Mouse (Mus musculus) hindbrain, postnatal 0 days (tissue): ENCODE measurements around the gene Cfap161. TPM values are rescaled to one million over a fixed set of nuclear protein-coding genes. Genes with fewer than 3 reads are reported as not detected.

Experiments
- ATAC-seq: fragments of 200-750 bp; cut with Nextera tagmentation; 2 replicates; pipeline ENCODE4 v1.8.0; 2017; ENCODE audit warnings: mild to moderate bottlenecking, moderate TSS enrichment, moderate library complexity
- DNase-seq: peaks from one replicate; pipeline ENCODE4 v3.0.0-alpha.2; 2015; ENCODE audit warnings: low spot score
- H3K27ac ChIP-seq: fragments of 300-500 bp; sonication (generic); 2 replicates; pipeline ENCODE4 v1.5.1; 2014; ENCODE audit warnings: mild to moderate bottlenecking
- H3K27me3 ChIP-seq: fragments of 300-500 bp; sonication (generic); 2 replicates; pipeline ENCODE4 v1.6.1; 2014; ENCODE audit warnings: low read length, mixed read lengths; ENCODE audit not compliant: insufficient read depth
- H3K36me3 ChIP-seq: fragments of 300-500 bp; sonication (generic); 2 replicates; pipeline ENCODE4 v1.6.1; 2014; ENCODE audit warnings: low read length, mixed read lengths; ENCODE audit not compliant: insufficient read depth
- H3K4me1 ChIP-seq: fragments of 300-500 bp; sonication (generic); 2 replicates; pipeline ENCODE4 v1.6.1; 2014; ENCODE audit warnings: antibody characterized with exemption, low read length, mixed read lengths; ENCODE audit not compliant: insufficient read depth
- H3K4me2 ChIP-seq: fragments of 300-500 bp; sonication (generic); 2 replicates; pipeline ENCODE4 v1.6.1; 2014; ENCODE audit warnings: low read depth, mild to moderate bottlenecking, low read length, moderate library complexity, mixed read lengths
- H3K4me3 ChIP-seq: fragments of 300-500 bp; sonication (generic); 2 replicates; pipeline ENCODE4 v1.5.1; 2014; ENCODE audit warnings: low read length
- H3K9ac ChIP-seq: fragments of 300-500 bp; sonication (generic); replicated peaks from 2 replicates; pipeline ENCODE4 v1.6.1; 2014; ENCODE audit warnings: mild to moderate bottlenecking, low read length, moderate library complexity, mixed read lengths
- H3K9me3 ChIP-seq: fragments of 300-500 bp; sonication (generic); 2 replicates; pipeline ENCODE4 v1.6.1; 2016; ENCODE audit warnings: low read length, mixed read lengths
- CTCF ChIP-seq: IDR thresholded peaks from 2 replicates; pipeline ENCODE4 v1.5.1; 2016; ENCODE audit warnings: antibody characterized with exemption, control low read depth, low read depth
- WGBS: fragments of 180-500 bp; shearing (Covaris S2); extraction: QIAGEN DNeasy Blood & Tissue Kit; methylation state at CpG from one replicate; pipeline ENCODE4 v1.1.7; 2014; 5-methylcytosine and 5-hydroxymethylcytosine counted together
- polyA plus RNA-seq: library from polyadenylated mRNA; unstranded; fragments of >200 nt; fragmentation: Nextera tagmentation; extraction: Ambion mirVana; gene quantifications from 2 replicates; pipeline ENCODE4 v1.2.1, GENCODE M21; 2015
- total RNA-seq: library from RNA; depleted of rRNA; stranded (reverse); fragments of >200 nt; gene quantifications from 2 replicates; pipeline ENCODE4 v1.2.3, GENCODE M21; 2014

Cfap161 gene
- total and polyA plus RNA-seq, 2 experiments from 2014 or later: 2.1 to 2.5 TPM

- Histone ChIP-seq H3K4me3 (no peak overlapping the region), H3K27me3 (no peaks in the 10 kb centered on the region), H3K36me3 (no peaks in the 10 kb centered on the region), H3K9ac (no peak overlapping the region), H3K4me1 (peaks cover 4% of the 10 kb centered on the region), H3K27ac (no peak overlapping the region), H3K9me3 (no peaks in the 10 kb centered on the region), H3K4me2 (no peak overlapping the region)
- TF ChIP-seq CTCF: no peak
- DNase-seq: no peak
- 73% methylated on average over 6 of the region's 6 CpGs for WGBS
- ATAC-seq: no peak
These were observed 58.2 kb downstream of the Cfap161 start for GRCm38 (mm10) chr7:83736341-83737115.

- 83% methylated on average over 7 of the region's 7 CpGs for WGBS
- DNase-seq (no peak), ATAC-seq (peak; percentile 38; the same call in 1 of the 2 replicates)
- Histone ChIP-seq H3K9me3 (no peaks in the 10 kb centered on the region), H3K4me3 (no peak overlapping the region), H3K4me1 (peaks cover 4% of the 10 kb centered on the region), H3K27ac (no peak overlapping the region), H3K4me2 (no peak overlapping the region), H3K36me3 (no peaks in the 10 kb centered on the region), H3K27me3 (no peaks in the 10 kb centered on the region), H3K9ac (no peak overlapping the region)
- no peak for TF ChIP-seq CTCF
These were observed 59.4 kb downstream of the Cfap161 start for GRCm38 (mm10) chr7:83735108-83735781.

GRCm38 (mm10) chr7:83734671-83735082 is 60.0 kb downstream of the Cfap161 start:
- no peaks in the 10 kb centered on the region for H3K9me3 ChIP-seq
- H3K4me2 ChIP-seq: no peak overlapping the region
- H3K9ac ChIP-seq: no peak overlapping the region
- H3K4me3 ChIP-seq: no peak overlapping the region
- H3K27ac ChIP-seq: no peak overlapping the region
- H3K27me3 ChIP-seq: no peaks in the 10 kb centered on the region
- 54% methylated on average over 6 of the region's 6 CpGs for WGBS
- no peak for ATAC-seq
- H3K4me1 ChIP-seq: peaks cover 4% of the 10 kb centered on the region
- DNase-seq: no peak
- no peaks in the 10 kb centered on the region for H3K36me3 ChIP-seq
- TF ChIP-seq CTCF: no peak

GRCm38 (mm10) chr7:83734246-83734645 is 60.4 kb downstream of the Cfap161 start:
- Histone ChIP-seq H3K9me3 (no peaks in the 10 kb centered on the region), H3K4me1 (peaks cover 4% of the 10 kb centered on the region), H3K36me3 (no peaks in the 10 kb centered on the region), H3K4me2 (no peak overlapping the region), H3K9ac (no peak overlapping the region), H3K4me3 (no peak overlapping the region), H3K27me3 (no peaks in the 10 kb centered on the region), H3K27ac (no peak overlapping the region)
- no peak for ATAC-seq
- 89% methylated on average over 3 of the region's 3 CpGs for WGBS
- no peak for DNase-seq
- TF ChIP-seq CTCF: no peak

- no peaks in the 10 kb centered on the region for H3K9me3 ChIP-seq
- peaks cover 4% of the 10 kb centered on the region for H3K4me1 ChIP-seq
- peak overlapping the region; percentile 36; the same call in 1 of the 2 replicates for H3K27ac ChIP-seq
- no peak overlapping the region for H3K9ac ChIP-seq
- no peaks in the 10 kb centered on the region for H3K27me3 ChIP-seq
- H3K4me3 ChIP-seq: no peak overlapping the region
- DNase-seq: no peak
- H3K36me3 ChIP-seq: no peaks in the 10 kb centered on the region
- 94% methylated on average over 3 of the region's 3 CpGs for WGBS
- no peak overlapping the region for H3K4me2 ChIP-seq
- no peak for TF ChIP-seq CTCF
- ATAC-seq: no peak
These were observed 61.9 kb downstream of the Cfap161 start for GRCm38 (mm10) chr7:83732781-83733180.

GRCm38 (mm10) chr7:83731961-83732666 is 62.6 kb downstream of the Cfap161 start:
- no peak for TF ChIP-seq CTCF
- Histone ChIP-seq H3K27me3 (no peaks in the 10 kb centered on the region), H3K4me1 (peaks cover 4% of the 10 kb centered on the region), H3K4me3 (no peak overlapping the region), H3K9me3 (no peaks in the 10 kb centered on the region), H3K4me2 (0 out of 2 replicates have a peak overlapping the region, but pooled peaks have one; percentile 10), H3K27ac (peak overlapping the region; percentile 36; the same call in 1 of the 2 replicates), H3K36me3 (no peaks in the 10 kb centered on the region), H3K9ac (no peak overlapping the region)
- DNase-seq (peak; percentile 38), ATAC-seq (peak; percentile 47; the same call in 1 of the 2 replicates)
- WGBS: 63% methylated on average over 15 of the region's 15 CpGs
